Mouse (Mus musculus): ENCODE measurements around the gene Zfp942. TPM values are rescaled to one million over a fixed set of nuclear protein-coding genes. Genes with fewer than 3 reads are reported as not detected.

The Zfp942 gene
- 10 to 100 TPM; 12.4 to 17.0 (median 15.7) TPM for total RNA-seq (2022)

DNA sequence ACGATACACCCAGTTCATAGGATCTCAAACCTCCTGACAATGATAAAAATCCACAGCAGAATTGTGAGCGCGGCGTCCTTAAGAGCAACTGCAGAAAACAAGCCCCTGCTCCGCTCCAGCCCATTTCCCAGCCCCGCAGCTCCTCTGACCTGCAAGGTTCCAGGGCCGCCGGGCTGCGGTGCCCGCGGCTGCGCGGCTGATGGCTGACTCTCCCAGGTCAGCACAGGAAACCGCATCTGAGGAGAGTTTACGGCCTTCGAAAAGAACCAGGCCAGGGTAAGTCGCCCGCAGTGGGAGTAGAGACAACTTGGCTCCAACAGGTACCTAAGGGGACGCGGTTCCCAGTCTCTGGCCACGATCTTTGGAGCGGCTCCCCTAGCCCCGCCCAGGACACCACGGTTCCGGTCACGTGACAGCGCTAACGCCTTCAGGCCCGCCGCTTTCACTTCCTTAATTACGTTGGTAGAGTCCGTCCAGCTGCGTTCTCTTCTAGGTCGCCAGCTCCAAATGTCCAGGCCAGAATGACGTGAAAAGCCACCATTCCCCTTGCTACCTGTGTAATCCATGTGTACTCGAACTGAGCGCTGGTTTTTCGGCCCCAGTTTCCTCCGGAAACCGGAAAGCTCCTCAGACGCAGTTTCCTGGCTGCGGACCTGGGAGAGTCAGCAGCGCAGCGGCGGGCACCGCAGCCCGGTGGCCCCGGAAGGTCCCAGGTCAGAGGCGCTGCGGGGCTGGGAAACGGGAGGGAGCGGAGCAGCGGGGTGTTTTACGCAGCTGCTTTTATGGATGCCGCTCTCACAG, at the start of gene Zfp942, which contains the start of gene Zfp943:
Gene Zfp942, minus strand, starts transcription at position 358 of the 801 bp plus-strand sequence.
Gene Zfp943, plus strand, starts transcription at position 446 of the 801 bp plus-strand sequence.
- peak; percentile 46 to 71 for DNase-seq (ENCODE audit: low spot score in 2 of 2)

DNA sequence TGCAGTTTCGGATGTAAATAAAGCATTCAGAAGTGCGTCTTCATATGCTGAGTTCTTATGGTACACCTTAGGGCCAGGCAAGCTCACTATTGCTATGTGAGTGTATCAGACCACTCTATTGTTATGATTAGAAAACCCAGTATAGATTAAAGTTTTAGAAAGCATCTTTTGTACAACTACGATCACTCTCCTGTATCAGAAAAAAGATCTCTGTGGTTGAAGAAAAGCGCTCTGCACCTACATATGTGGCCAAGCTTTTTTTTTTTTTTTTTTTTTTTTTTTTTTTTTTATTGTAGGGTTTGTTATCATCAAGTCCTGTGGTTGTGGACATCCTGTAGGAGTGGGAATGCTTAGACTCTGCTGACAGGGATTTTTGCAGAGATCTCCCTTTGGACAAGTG, 1.0 kb upstream of the Zfp942 start:
- DNase-seq (ENCODE audit: low spot score in 2 of 2), result no peak

DNA sequence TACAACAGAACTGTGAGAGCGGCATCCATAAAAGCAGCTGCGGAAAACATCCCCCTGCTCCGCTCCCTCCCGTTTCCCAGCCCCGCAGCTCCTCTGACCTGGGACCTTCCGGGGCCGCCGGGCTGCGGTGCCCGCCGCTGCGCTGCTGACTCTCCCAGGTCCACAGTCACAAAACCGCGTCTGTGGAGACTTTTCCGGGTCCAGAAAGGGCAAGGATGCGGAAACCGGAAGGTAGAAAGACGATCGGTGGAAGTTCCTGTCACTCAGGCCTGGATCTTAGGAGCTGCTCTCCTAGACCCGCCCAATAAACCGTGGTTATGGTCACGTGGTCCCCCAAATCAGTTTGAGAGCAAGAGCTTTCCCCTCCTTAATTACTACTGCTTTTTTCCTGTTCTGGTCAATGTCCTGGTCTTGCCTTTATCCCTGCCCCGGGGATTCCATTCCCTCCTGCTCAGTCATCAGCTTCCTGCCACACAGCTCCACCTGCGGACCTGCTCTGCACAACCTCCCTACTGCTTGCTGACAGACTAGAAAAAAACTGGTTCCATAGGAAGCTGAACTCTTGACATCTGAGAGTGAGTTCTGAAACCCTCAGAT, 52.7 kb downstream of the Zfp942 start, which contains the start of gene Zfp995:
Gene Zfp995, minus strand, starts transcription at position 471 of the 597 bp plus-strand sequence.
- DNase-seq (ENCODE audit: low spot score in 2 of 2), result peak; percentile 42 to 58

DNA sequence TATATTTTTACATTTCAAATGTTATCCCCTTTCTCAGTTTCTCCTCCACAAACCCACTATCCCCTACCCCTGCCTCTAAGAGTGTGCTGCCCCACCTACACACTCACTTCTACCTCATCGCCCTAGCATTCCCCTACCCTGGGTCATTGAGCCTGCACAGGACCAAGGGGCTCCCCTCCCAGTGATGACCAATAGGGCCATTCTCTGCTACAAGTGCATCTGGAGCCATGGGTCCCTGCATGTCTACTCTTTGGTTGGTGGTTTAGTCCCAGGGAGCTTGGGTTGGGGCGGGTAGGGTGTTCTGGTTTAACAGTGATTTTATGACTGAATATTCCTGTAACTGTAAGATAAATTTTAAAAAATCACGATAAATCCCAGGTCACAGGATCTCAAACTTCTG, 53.2 kb downstream of the Zfp942 start:
- DNase-seq (ENCODE audit: low spot score in 2 of 2), result peak in 1 of 2 experiments; percentile 1

Other genes with a start within 250 kb of the Zfp942 start
- 1 to 10 TPM; 4.3 to 5.0 (median 4.8) TPM for gene Zfp229, start 231.7 kb downstream of the Zfp942 start, total RNA-seq (2022)
- under 1 TPM; 0.43 to 0.80 (median 0.58) TPM for gene Zfp820, start 116.7 kb downstream of the Zfp942 start, total RNA-seq (2022)
- gene Zfp995, start 52.5 kb downstream of the Zfp942 start, total RNA-seq (2022), result 1 to 10 TPM; 4.0 to 5.0 (median 4.6) TPM
- 10 to 100 TPM; 15.5 to 21.1 (median 18.5) TPM for gene Zfp943, start 88 bp upstream of the Zfp942 start, total RNA-seq (2022)
- gene Zfp947, start 203.7 kb upstream of the Zfp942 start, total RNA-seq (2022), result under 1 TPM; 0.56 to 0.91 (median 0.81) TPM